Mouse (Mus musculus) G1E (cell line): ENCODE results near the gene Rasl10b. TPM values are rescaled to one million over a fixed set of nuclear protein-coding genes. Genes with fewer than 3 reads are reported as not detected.

ENCODE experiments used
- ATAC-seq: 2 replicates; pipeline ENCODE4 v1.8.0; 2016; ENCODE audit warnings: mild to moderate bottlenecking; ENCODE audit not compliant: insufficient number of reproducible peaks, poor library complexity, low FRiP score, severe bottlenecking; ENCODE audit errors: extremely low read depth
- DNase-seq: peaks from one replicate; pipeline ENCODE4 v3.0.0; 2012; ENCODE audit warnings: low spot score
- H3K27me3 ChIP-seq: 2 replicates; pipeline ENCODE4 v1.6.1; 2012; ENCODE audit warnings: mild to moderate bottlenecking, low read length, inconsistent platforms; ENCODE audit not compliant: insufficient read depth
- H3K36me3 ChIP-seq: replicated peaks from 2 replicates; pipeline ENCODE3; 2012; ENCODE audit warnings: mild to moderate bottlenecking, inconsistent platforms
- H3K4me1 ChIP-seq: 2 replicates; pipeline ENCODE4 v1.6.1; 2012; ENCODE audit warnings: low read depth, low read length, inconsistent platforms, mixed read lengths; ENCODE audit not compliant: insufficient read depth
- H3K4me3 ChIP-seq: 2 replicates; pipeline ENCODE4 v1.5.1; 2012; ENCODE audit warnings: low read depth, mild to moderate bottlenecking, inconsistent platforms, low read length, moderate library complexity, mixed read lengths
- H3K9me3 ChIP-seq: replicated peaks from 2 replicates; pipeline ENCODE4 v1.6.1; 2012; ENCODE audit warnings: inconsistent platforms
- CTCF ChIP-seq: IDR thresholded peaks from 2 replicates; pipeline ENCODE4 v1.5.1; 2012; ENCODE audit warnings: low read depth, low read length, inconsistent platforms, mixed read lengths
- GATA1 ChIP-seq: IDR thresholded peaks from 2 replicates; pipeline ENCODE4 v1.6.1; 2012; ENCODE audit warnings: borderline replicate concordance, low read length, inconsistent platforms, mixed read lengths
- GATA2 ChIP-seq: IDR thresholded peaks from 2 replicates; pipeline ENCODE4 v1.6.1; 2012; ENCODE audit warnings: low read depth, low read length, inconsistent platforms, borderline replicate concordance
- POLR2AphosphoS5 ChIP-seq: IDR thresholded peaks from 2 replicates; pipeline ENCODE4 v1.6.1; 2012; ENCODE audit warnings: low read depth, low read length, inconsistent platforms; ENCODE audit not compliant: insufficient replicate concordance
- TAL1 ChIP-seq: conservative IDR thresholded peaks from 2 replicates; pipeline ENCODE4 v1.6.1; 2012; ENCODE audit warnings: low read depth, low read length, inconsistent platforms, mixed read lengths
- polyA plus RNA-seq: library from polyadenylated mRNA; stranded (reverse); fragments of >175 nt; gene quantifications from 2 replicates; pipeline ENCODE4 v1.2.3, GENCODE M21; 2012
- total RNA-seq, 2 experiments: library from RNA; stranded (forward) in 1 of 2; stranded (reverse) in 1 of 2; fragments of 200-1000 nt in 1 of 2; fragments of >200 nt in 1 of 2; fragmentation: Nextera tagmentation in 1 of 2; gene quantifications; 2 replicates each; pipeline ENCODE4 v1.2.3; 2014 to 2017

Gene Rasl10b
- total and polyA plus RNA-seq, 3 experiments, result 0.09 TPM; not detected in 2

GRCm38 (mm10) chr11:83448021-83448926, 39.3 kb downstream of the Rasl10b start:
- DNase-seq (no peak), ATAC-seq (no peak)
- no peaks in the 10 kb centered on the region for H3K36me3 ChIP-seq
- peaks cover 46% of the 10 kb centered on the region for H3K27me3 ChIP-seq
- TF ChIP-seq GATA1 (no peak), GATA2 (no peak), TAL1 (no peak), POLR2AphosphoS5 (no peak)
- no peaks in the 10 kb centered on the region for H3K9me3 ChIP-seq
- H3K4me1 ChIP-seq, result no peaks in the 10 kb centered on the region
- H3K4me3 ChIP-seq, result no peak overlapping the region

GRCm38 (mm10) chr11:83448927-83449236, 39.9 kb downstream of the Rasl10b start:
- Histone ChIP-seq H3K36me3 (no peaks in the 10 kb centered on the region), H3K4me3 (no peak overlapping the region), H3K27me3 (peaks cover 46% of the 10 kb centered on the region), H3K4me1 (no peaks in the 10 kb centered on the region), H3K9me3 (no peaks in the 10 kb centered on the region)
- TF ChIP-seq GATA2, result no peak
- no peak for ATAC-seq
- no peak for DNase-seq

- no peak for TF ChIP-seq TAL1
- DNase-seq (no peak), ATAC-seq (no peak)
- no peaks in the 10 kb centered on the region for H3K9me3 ChIP-seq
- H3K4me1 ChIP-seq, result no peaks in the 10 kb centered on the region
- peaks cover 46% of the 10 kb centered on the region for H3K27me3 ChIP-seq
- H3K36me3 ChIP-seq, result no peaks in the 10 kb centered on the region
- H3K4me3 ChIP-seq, result no peak overlapping the region
Observed at GRCm38 (mm10) chr11:83449298-83449697, 40.4 kb downstream of the Rasl10b start.

GRCm38 (mm10) chr11:83450550-83450949, 41.6 kb downstream of the Rasl10b start:
- Histone ChIP-seq H3K4me1 (no peaks in the 10 kb centered on the region), H3K4me3 (no peak overlapping the region), H3K36me3 (no peaks in the 10 kb centered on the region), H3K27me3 (peaks cover 43% of the 10 kb centered on the region), H3K9me3 (no peaks in the 10 kb centered on the region)
- ATAC-seq, result no peak
- DNase-seq, result no peak
- TF ChIP-seq GATA1 (no peak), POLR2AphosphoS5 (no peak), TAL1 (no peak), CTCF (no peak), GATA2 (no peak)

GRCm38 (mm10) chr11:83451281-83451680, 42.3 kb downstream of the Rasl10b start:
- ATAC-seq (no peak), DNase-seq (no peak)
- no peaks in the 10 kb centered on the region for H3K9me3 ChIP-seq
- H3K4me3 ChIP-seq, result no peak overlapping the region
- H3K27me3 ChIP-seq, result peaks cover 48% of the 10 kb centered on the region
- H3K36me3 ChIP-seq, result no peaks in the 10 kb centered on the region
- H3K4me1 ChIP-seq, result no peaks in the 10 kb centered on the region
- TF ChIP-seq CTCF (no peak), GATA2 (no peak), POLR2AphosphoS5 (no peak), TAL1 (no peak), GATA1 (no peak)

GRCm38 (mm10) chr11:83454548-83454947, 45.6 kb downstream of the Rasl10b start:
- H3K9me3 ChIP-seq, result no peaks in the 10 kb centered on the region
- H3K36me3 ChIP-seq, result no peaks in the 10 kb centered on the region
- DNase-seq (no peak), ATAC-seq (no peak)
- no peak overlapping the region for H3K4me3 ChIP-seq
- TF ChIP-seq GATA2 (no peak), TAL1 (no peak), POLR2AphosphoS5 (no peak)
- H3K4me1 ChIP-seq, result no peaks in the 10 kb centered on the region
- peaks cover 34% of the 10 kb centered on the region for H3K27me3 ChIP-seq

- TF ChIP-seq POLR2AphosphoS5, result no peak
- no peak for TF ChIP-seq GATA2
- no peak for TF ChIP-seq CTCF
- TF ChIP-seq TAL1, result no peak
- no peak for TF ChIP-seq GATA1
- no peaks in the 10 kb centered on the region for H3K4me1 ChIP-seq
- ATAC-seq, result no peak
- H3K36me3 ChIP-seq, result no peaks in the 10 kb centered on the region
- DNase-seq, result no peak
- H3K4me3 ChIP-seq, result no peak overlapping the region
- H3K27me3 ChIP-seq, result peaks cover 35% of the 10 kb centered on the region
- H3K9me3 ChIP-seq, result no peaks in the 10 kb centered on the region
Observed at GRCm38 (mm10) chr11:83455608-83456007, 46.7 kb downstream of the Rasl10b start.
